Mouse (Mus musculus): ENCODE measurements around the gene Kif1c.

Kif1c gene

GRCm38 (mm10) chr11:70699051-70699450 lies 1.3 kb upstream of the Kif1c start:
- no peak for DNase-seq

GRCm38 (mm10) chr11:70700613-70701012 lies 265 bp downstream of the Kif1c start:
- DNase-seq, result peak; percentile 85

GRCm38 (mm10) chr11:70701221-70701955 lies 1.0 kb downstream of the Kif1c start:
- DNase-seq, result peak; percentile 56

GRCm38 (mm10) chr11:70701984-70702733 lies 1.8 kb downstream of the Kif1c start:
- DNase-seq, result no peak

- DNase-seq, result no peak
Measured at GRCm38 (mm10) chr11:70702781-70703180, 2.4 kb downstream of the Kif1c start.

GRCm38 (mm10) chr11:70706127-70706526 lies 5.8 kb downstream of the Kif1c start:
- no peak for DNase-seq

- no peak for DNase-seq
Measured at GRCm38 (mm10) chr11:70711026-70711425, 10.7 kb downstream of the Kif1c start.

- no peak for DNase-seq
Measured at GRCm38 (mm10) chr11:70713222-70713621, 12.9 kb downstream of the Kif1c start.

GRCm38 (mm10) chr11:70715832-70716231 lies 15.5 kb downstream of the Kif1c start:
- no peak for DNase-seq

GRCm38 (mm10) chr11:70718481-70718880 lies 18.1 kb downstream of the Kif1c start:
- DNase-seq, result no peak

GRCm38 (mm10) chr11:70720567-70720966 lies 20.2 kb downstream of the Kif1c start:
- no peak for DNase-seq

- DNase-seq, result no peak
Measured at GRCm38 (mm10) chr11:70721072-70721471, 20.7 kb downstream of the Kif1c start.

- DNase-seq, result no peak
Measured at GRCm38 (mm10) chr11:70724706-70725105, 24.4 kb downstream of the Kif1c start.

- no peak for DNase-seq
Measured at GRCm38 (mm10) chr11:70726585-70726984, 26.2 kb downstream of the Kif1c start.

- DNase-seq, result no peak
Measured at GRCm38 (mm10) chr11:70727385-70727784, 27.0 kb downstream of the Kif1c start.

GRCm38 (mm10) chr11:70730427-70731038 lies 30.2 kb downstream of the Kif1c start:
- no peak for DNase-seq

- DNase-seq, result peak; percentile 35
Measured at GRCm38 (mm10) chr11:70731178-70731577, 30.8 kb downstream of the Kif1c start.

GRCm38 (mm10) chr11:70733256-70733655 lies 32.9 kb downstream of the Kif1c start:
- DNase-seq, result no peak

GRCm38 (mm10) chr11:70737749-70738148 lies 37.4 kb downstream of the Kif1c start:
- no peak for DNase-seq

GRCm38 (mm10) chr11:70741603-70742002 lies 41.3 kb downstream of the Kif1c start:
- no peak for DNase-seq

GRCm38 (mm10) chr11:70742117-70742516 lies 41.8 kb downstream of the Kif1c start:
- no peak for DNase-seq

- DNase-seq, result no peak
Measured at GRCm38 (mm10) chr11:70742581-70743459, 42.5 kb downstream of the Kif1c start.

- no peak for DNase-seq
Measured at GRCm38 (mm10) chr11:70745636-70746035, 45.3 kb downstream of the Kif1c start.

All from cerebellum, adult 9-11 months (tissue).